Mouse (Mus musculus) olfactory bulb, adult 2 months (tissue): ENCODE measurements around the gene Tuba1b.

ENCODE experiments used
- CTCF ChIP-seq: fragments of 200-500 bp; IDR thresholded peaks from 2 replicates; pipeline ENCODE4 v1.5.1; 2012; ENCODE audit warnings: low read depth, mild to moderate bottlenecking, low read length, moderate library complexity; ENCODE audit not compliant: insufficient read depth
- POLR2A ChIP-seq: fragments of 200-500 bp; IDR thresholded peaks from 2 replicates; pipeline ENCODE4 v1.6.1; 2012; ENCODE audit warnings: mild to moderate bottlenecking, low read depth, low read length, moderate library complexity; ENCODE audit not compliant: insufficient read depth

DNA sequence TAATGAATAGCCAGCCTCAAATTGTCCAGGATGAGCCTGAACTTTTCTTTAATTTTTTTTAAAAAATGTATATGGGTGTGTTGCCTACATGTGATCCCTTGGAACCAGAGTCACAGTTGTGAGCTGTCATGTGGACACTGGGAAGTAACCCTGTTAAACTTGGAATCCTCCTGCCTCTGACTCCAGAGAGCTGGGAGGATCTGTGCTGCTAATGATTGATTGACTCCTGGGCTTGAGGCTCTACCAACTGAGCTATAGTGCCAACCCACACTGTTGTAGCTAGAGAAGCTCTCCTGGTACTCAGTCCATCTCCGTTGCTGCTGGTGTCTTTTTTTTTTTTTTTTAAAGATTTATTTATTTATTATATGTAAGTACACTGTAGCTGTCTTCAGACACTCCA is 50.3 kb downstream of the Tuba1b start:
- TF ChIP-seq POLR2A (no peak), CTCF (no peak)
